Mouse (Mus musculus) large intestine, adult 2 months (tissue): Measurements from ENCODE around the gene Zfp341. TPM values are rescaled to one million over a fixed set of nuclear protein-coding genes. Genes with fewer than 3 reads are reported as not detected.

ENCODE experiments used
- DNase-seq: peaks from one replicate; pipeline ENCODE4 v3.0.0-alpha.2; 2012; ENCODE audit warnings: low read depth, low spot score
- WGBS: fragments of 180-500 bp; shearing (Covaris S2); methylation state at CpG from one replicate; pipeline ENCODE4 v1.1.7; 2018; 5-methylcytosine and 5-hydroxymethylcytosine counted together
- polyA plus RNA-seq: library from polyadenylated mRNA; depleted of rRNA; stranded (reverse); fragments of >200 nt; gene quantifications from 2 replicates; pipeline ENCODE4 v1.2.3, GENCODE M21; 2012

The Zfp341 gene
- polyA plus RNA-seq, 1 experiment = 3.2 TPM

GRCm38 (mm10) chr2:154659531-154660074 is 46.5 kb downstream of the Zfp341 start:
- WGBS = 50% methylated on average over 5 of the region's 5 CpGs

DNA sequence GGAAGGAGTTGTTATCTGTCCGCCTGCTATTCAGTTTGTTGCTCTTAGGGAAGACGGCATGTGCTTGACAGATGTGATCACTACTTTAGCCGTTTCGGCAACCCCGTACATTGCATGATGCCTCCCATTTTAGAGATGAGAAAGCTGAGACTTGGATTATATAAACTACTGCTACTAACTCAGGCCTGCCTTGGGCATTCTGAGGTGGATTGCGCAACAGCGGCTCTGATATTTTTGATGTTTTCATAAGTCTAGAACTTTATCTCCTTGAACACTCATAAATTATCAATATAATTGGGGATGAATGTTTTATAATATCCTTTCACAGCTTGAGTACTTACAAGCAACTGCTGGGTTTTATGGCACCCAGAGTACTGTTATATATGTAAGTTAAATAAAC is 55.6 kb downstream of the Zfp341 start:
- no peak for DNase-seq
- 88% methylated on average over 7 of the region's 7 CpGs for WGBS

More at GRCm38 (mm10) chr2:154659531-154660074, 46.5 kb downstream of the Zfp341 start:
- no peak for DNase-seq

- DNase-seq = no peak
- 67% methylated on average over 4 of the region's 4 CpGs for WGBS
Measured at GRCm38 (mm10) chr2:154670106-154670505, 57.0 kb downstream of the Zfp341 start.

DNA sequence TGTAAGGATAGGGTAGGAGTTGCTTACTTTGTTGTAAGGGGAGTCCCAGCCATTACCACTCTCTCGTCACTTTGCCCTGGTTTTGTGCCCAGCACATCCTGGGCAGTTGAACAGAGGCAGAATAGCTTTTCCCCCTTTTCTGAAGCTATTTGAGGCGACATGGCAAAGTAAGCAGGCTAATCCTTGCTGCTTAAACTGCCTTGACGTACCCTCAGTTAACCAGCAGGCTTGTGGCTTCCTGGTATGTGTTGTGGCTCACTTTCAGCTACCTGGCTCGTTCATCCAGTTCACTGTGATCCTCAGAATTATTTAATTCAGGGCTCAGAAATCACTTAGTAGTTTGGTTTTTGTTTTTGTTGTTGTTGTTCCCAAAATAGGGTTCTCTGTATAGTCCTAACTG is 57.6 kb downstream of the Zfp341 start:
- WGBS = 79% methylated on average over 4 of the region's 4 CpGs
- DNase-seq = no peak

- no peak for DNase-seq
- 81% methylated on average over 4 of the region's 4 CpGs for WGBS
Measured at GRCm38 (mm10) chr2:154674008-154674407, 60.9 kb downstream of the Zfp341 start.

DNA sequence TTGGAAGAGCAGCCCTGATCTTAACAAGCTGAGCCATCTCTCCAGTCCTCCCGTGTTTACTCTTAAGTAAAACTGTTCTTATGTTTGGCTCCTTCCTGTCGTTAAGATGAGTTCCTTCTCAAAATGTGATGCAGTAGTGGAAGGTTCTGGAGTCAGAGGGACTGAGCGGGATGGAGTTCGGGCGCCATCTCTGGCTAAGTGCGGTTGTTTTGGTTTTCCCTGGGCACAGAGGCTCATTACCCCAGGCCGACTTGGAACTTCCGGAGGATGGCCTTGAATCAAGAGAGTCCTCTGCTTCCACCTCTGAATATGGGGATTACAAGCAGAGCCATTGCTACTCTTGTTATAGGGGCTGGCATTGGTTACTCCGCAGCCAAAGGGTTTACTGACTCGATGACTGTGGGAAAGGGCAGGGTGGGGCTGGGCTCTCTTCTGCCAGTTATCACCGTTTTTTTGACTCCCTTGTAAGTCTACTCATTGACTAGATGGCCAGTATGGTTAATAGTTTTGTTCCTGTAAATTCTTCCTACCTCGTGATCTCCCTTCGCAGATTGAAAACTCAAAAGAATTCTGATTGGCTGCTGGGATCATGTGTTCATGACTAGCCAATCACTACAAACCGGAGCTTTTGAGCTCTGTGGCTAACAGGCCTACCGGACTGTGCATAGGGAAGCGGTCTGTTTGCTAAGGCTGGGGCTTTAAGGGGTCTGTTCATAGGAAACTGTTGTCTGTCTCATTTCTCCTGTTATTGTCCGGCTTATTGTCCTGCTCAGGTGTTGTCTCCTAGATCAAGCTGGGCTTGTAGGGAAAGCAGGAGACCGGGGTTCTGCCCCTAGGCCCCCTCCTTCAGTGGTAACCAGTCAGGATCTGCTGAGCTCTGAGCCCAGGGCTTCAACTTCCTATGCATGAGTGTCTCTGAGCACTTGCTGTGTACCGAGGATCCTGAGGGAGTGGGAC is 63.8 kb downstream of the Zfp341 start:
- WGBS = 60% methylated on average over 19 of the region's 19 CpGs
- no peak for DNase-seq

- DNase-seq = no peak
- WGBS = 62% methylated on average over 10 of the region's 10 CpGs
Measured at GRCm38 (mm10) chr2:154677651-154678139, 64.6 kb downstream of the Zfp341 start.

GRCm38 (mm10) chr2:154678995-154679394 is 65.9 kb downstream of the Zfp341 start:
- 48% methylated on average over 3 of the region's 3 CpGs for WGBS

DNA sequence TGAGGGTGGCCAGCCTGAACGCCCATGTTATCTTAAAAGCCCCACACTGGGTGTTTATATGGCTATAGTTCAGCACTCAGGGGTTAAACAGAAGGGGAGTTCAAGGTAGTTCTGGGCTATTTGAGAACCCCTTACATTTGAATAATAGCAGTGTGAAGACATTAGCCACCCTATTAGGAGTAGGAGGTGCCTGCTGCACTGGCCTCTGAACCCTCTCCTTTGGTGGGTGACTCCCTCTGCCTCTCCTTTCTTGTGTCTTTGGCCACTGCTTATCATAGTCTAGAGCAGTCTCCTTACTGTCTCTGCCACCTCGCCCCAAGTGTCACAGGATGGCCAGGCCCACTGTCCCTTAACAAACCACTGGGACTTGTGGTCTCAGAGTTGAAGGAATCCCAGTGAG is 67.2 kb downstream of the Zfp341 start:
- 72% methylated on average over 2 of the region's 2 CpGs for WGBS
- no peak for DNase-seq

More at GRCm38 (mm10) chr2:154678995-154679394, 65.9 kb downstream of the Zfp341 start:
- DNase-seq = no peak

DNA sequence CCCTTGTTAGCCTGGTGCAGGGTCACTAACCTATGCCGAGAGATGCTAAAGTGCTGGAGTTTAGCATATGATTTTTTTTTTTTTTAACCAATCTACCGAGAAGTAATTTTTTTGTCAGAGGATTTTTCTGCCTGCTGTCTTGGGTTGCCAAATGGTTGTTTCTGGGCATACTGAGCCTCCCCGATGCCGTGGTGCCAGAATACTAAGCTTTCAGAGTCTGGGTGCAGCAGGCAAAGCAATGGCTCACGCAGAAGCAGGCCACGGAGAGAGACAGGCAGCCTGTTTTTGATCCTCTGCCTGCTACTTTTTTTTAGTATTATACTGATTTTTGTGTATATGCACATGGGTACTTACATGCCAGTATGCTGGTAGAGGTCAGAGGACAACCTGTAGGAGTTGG is 67.8 kb downstream of the Zfp341 start:
- no peak for DNase-seq
- 86% methylated on average over 6 of the region's 6 CpGs for WGBS

DNA sequence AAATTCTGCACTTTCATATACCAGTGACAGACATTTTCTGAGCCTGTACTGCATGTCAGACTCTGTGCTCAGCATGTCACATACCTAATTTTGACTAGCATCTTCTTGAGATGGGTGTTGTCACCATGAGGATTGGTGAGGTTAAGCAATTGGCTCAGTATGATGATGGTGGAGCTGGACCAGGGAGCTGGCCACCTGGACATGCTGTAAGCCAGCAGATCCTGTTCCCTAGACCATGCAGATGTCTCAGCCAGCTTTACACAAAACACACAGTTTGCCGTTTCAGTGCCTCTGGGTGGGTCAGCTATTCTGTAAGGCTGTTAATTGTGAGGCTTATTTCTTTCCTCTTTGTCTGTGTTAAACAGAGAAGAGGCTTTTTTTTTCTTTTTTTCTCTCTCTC is 69.6 kb downstream of the Zfp341 start:
- 19% methylated on average over 1 of the region's 1 CpGs for whole genome bisulfite sequencing
- no peak for DNase-seq

GRCm38 (mm10) chr2:154684901-154685470 is 71.9 kb downstream of the Zfp341 start:
- WGBS = 92% methylated on average over 7 of the region's 7 CpGs
- no peak for DNase-seq

- DNase-seq = no peak
- 40% methylated on average over 3 of the region's 3 CpGs for WGBS
Measured at GRCm38 (mm10) chr2:154685772-154686171, 72.7 kb downstream of the Zfp341 start.

- DNase-seq = no peak
- WGBS = 73% methylated on average over 3 of the region's 3 CpGs
Measured at GRCm38 (mm10) chr2:154686819-154687218, 73.7 kb downstream of the Zfp341 start.

DNA sequence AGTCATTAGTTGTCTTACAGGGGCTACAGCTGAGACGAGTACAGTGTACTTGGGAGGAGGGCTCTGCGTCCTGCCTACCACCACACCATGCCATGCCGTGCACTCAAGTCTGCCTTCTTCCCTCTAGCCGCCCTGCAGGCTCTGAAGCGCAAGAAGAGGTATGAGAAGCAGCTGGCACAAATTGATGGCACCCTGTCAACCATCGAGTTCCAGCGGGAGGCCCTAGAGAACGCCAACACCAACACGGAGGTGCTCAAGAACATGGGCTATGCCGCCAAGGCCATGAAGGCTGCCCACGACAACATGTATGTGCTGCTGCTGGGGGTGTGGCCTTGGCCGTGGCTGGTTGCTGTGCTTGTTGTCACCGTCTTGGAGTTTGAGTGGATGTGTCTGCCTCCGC is 76.3 kb downstream of the Zfp341 start:
- 88% methylated on average over 14 of the region's 14 CpGs for WGBS
- no peak for DNase-seq

DNA sequence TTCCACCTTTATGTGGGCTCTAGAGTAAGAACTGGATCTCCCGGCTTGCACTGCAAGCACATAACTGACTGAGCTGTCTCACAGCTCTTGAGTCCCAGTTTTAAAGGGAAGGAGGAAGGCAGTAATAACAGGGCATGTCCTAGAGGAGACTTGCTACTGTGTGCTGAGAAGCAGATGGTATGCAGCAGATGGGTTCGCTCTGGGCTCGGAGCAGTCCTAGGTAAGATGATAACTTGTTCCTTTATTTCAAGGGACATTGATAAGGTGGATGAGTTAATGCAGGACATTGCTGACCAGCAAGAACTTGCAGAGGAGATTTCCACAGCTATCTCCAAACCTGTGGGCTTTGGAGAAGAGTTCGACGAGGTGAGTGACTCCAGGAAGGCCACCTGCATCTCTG is 77.9 kb downstream of the Zfp341 start:
- WGBS = 87% methylated on average over 5 of the region's 5 CpGs
- no peak for DNase-seq

GRCm38 (mm10) chr2:154693186-154693940 is 80.3 kb downstream of the Zfp341 start:
- no peak for DNase-seq
- WGBS = 74% methylated on average over 11 of the region's 11 CpGs

GRCm38 (mm10) chr2:154693941-154694256 is 80.8 kb downstream of the Zfp341 start:
- WGBS = 84% methylated on average over 12 of the region's 12 CpGs
- DNase-seq = no peak

DNA sequence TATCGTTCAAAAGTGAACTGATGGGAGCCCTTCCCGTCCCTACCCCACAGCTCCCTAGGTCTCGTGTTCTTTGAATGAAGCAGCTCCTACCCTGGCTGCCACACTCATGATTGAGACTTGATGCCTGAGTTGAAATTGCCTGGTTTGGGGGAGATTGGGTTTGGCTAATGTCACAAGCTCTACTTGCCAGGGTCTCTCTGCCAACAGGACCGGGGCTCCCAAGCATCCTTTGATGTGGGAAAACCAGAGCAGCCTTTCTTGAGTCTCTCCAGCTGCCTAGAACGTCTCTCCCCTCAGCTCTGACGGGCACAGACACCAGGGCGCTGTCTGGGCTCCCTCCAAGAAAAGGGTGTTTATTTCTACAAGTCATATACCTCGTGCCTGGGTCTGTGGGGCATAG is 82.6 kb downstream of the Zfp341 start:
- DNase-seq = no peak

More for the DNA sequence above, 82.6 kb downstream of the Zfp341 start:
- whole genome bisulfite sequencing = 80% methylated on average over 8 of the region's 8 CpGs
